Comparison of ENCODE assay signal across 22 mouse cellular contexts in the genomic region with DNA sequence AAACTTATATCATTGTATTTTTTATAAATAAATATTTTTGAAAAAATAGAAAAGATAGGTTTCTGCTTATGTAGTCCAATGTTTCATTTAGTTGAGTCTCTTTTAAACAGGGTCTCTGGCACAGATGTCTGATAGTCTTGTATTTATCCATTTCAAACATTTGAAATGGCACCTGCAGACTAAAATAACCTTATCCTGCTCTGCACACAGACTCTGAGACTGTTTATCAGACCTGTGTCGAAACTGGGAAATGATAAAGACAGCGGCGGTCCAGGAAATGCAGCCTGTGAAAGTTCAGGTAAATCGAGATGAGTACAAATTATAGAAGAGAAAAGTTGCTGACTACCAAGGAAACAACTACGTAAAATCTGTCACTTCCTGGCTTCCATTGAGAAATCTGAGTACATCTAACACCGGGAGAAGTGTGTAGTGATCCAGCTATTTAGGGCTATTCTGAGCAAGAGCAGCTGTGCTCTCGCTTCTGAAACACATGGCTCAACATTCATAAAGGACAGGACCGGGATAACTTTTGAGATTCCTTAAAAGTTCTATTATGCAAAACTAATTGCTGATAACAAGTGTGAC.
A peak's percentile ranks its signal among the peaks of the same experiment; 100 is the strongest.
DNase-seq lines count a peak whose midpoint lies in the region; ATAC-seq and TF ChIP-seq lines count a peak whose summit lies in the region.
"Had no signal": no experiment of that assay in that cellular context is flagged by ENCODE, and none has a peak within 500 bp of the region (broad histone marks: within the 10 kb centered on the region; RNA-seq: fewer than 3 reads in every experiment).

No protein-coding gene starts in this region.

- TF ChIP-seq POLR2A in limb, embryonic 14.5 days (IDR thresholded peaks at IDR 0.05; ENCODE audit: borderline replicate concordance, extremely low read depth, insufficient read depth, insufficient read length): no peak

- no peaks in the 10 kb centered on the region for H3K36me3 ChIP-seq in heart, embryonic 13.5 days
- H3K36me3 ChIP-seq in limb, embryonic 14.5 days (ENCODE audit: control insufficient read depth, insufficient read depth, low read length): no peaks in the 10 kb centered on the region
- H3K36me3 ChIP-seq in limb, embryonic 10.5 days: no peaks in the 10 kb centered on the region
- H3K36me3 ChIP-seq in intestine, embryonic 16.5 days (ENCODE audit: control insufficient read depth, insufficient read depth, low read length): no peaks in the 10 kb centered on the region
- no peaks in the 10 kb centered on the region for H3K36me3 ChIP-seq in forebrain, embryonic 15.5 days
- H3K36me3 ChIP-seq: limb, embryonic 13.5 days; liver, embryonic 15.5 days; midbrain, embryonic 10.5 days; neural tube, embryonic 12.5 days had no signal

- ATAC-seq in heart, embryonic 13.5 days (ENCODE audit: extremely low read depth, insufficient number of reproducible peaks, low FRiP score, low TSS enrichment): no peak
- ATAC-seq in limb, embryonic 14.5 days (ENCODE audit: low FRiP score, low read depth): no peak
- 0 out of 2 replicates have a peak, but pooled peaks have one; percentile 44 for ATAC-seq in intestine, embryonic 16.5 days
- ATAC-seq in forebrain, embryonic 15.5 days (replicated peaks): no peak
- ATAC-seq: forebrain, embryonic 14.5 days had no signal

- 0 out of 2 replicates have a peak overlapping the region, but pooled peaks have one; percentile 13 for H3K4me3 ChIP-seq in heart, embryonic 13.5 days
- H3K4me3 ChIP-seq in limb, embryonic 14.5 days (replicated peaks; ENCODE audit: low read length): no peak overlapping the region
- no peak overlapping the region for H3K4me3 ChIP-seq in limb, embryonic 10.5 days
- H3K4me3 ChIP-seq in intestine, embryonic 16.5 days (ENCODE audit: low read length): no peak overlapping the region
- no peak overlapping the region for H3K4me3 ChIP-seq in forebrain, embryonic 15.5 days
- H3K4me3 ChIP-seq: erythroblast, embryonic 14.5 days; limb, embryonic 13.5 days; liver, embryonic 15.5 days; midbrain, embryonic 10.5 days; neural tube, embryonic 12.5 days had no signal

- 31% methylated on average over 8 of the region's 8 CpGs for WGBS in heart, embryonic 13.5 days
- 65% methylated on average over 8 of the region's 8 CpGs for WGBS in limb, embryonic 14.5 days
- 90% methylated on average over 8 of the region's 8 CpGs for WGBS in limb, embryonic 10.5 days
- 45% methylated on average over 8 of the region's 8 CpGs for WGBS in intestine, embryonic 16.5 days
- 83% methylated on average over 8 of the region's 8 CpGs for WGBS in forebrain, embryonic 15.5 days

- H3K4me1 ChIP-seq in heart, embryonic 13.5 days: peaks cover 10% of the 10 kb centered on the region
- 0 out of 2 replicates have a peak, but pooled peaks cover 3% of the 10 kb centered on the region for H3K4me1 ChIP-seq in limb, embryonic 14.5 days (ENCODE audit: control insufficient read depth, insufficient read depth, low read length)
- no peaks in the 10 kb centered on the region for H3K4me1 ChIP-seq in limb, embryonic 10.5 days
- H3K4me1 ChIP-seq in intestine, embryonic 16.5 days (ENCODE audit: control insufficient read depth, insufficient read depth, low read length): no peaks in the 10 kb centered on the region; the same call in 1 of the 2 replicates
- no peaks in the 10 kb centered on the region for H3K4me1 ChIP-seq in forebrain, embryonic 15.5 days
- H3K4me1 ChIP-seq: limb, embryonic 13.5 days; liver, embryonic 15.5 days; midbrain, embryonic 10.5 days; neural tube, embryonic 12.5 days had no signal

- DNase-seq in heart, postnatal 4 days: no peak
- peak; percentile 32 for DNase-seq in limb, embryonic 14.5 days (ENCODE audit: low spot score)
- no peak for DNase-seq in limb, embryonic 10.5 days (ENCODE audit: low spot score)
- peak; percentile 50 for DNase-seq in brain, adult 2 months (ENCODE audit: low read depth, low spot score)
- DNase-seq: adrenal gland, adult 2 months; cerebellum, adult 9-10 months; heart, postnatal 10 days; kidney, adult 11 months; right cerebral cortex, adult 18-20 months; thymus, adult 18-20 months; thymus, postnatal 4 days had no signal

- H3K27ac ChIP-seq in heart, embryonic 13.5 days (replicated peaks): no peak overlapping the region
- H3K27ac ChIP-seq in limb, embryonic 14.5 days (replicated peaks; ENCODE audit: low read depth, low read length): no peak overlapping the region
- no peak overlapping the region for H3K27ac ChIP-seq in limb, embryonic 10.5 days
- H3K27ac ChIP-seq in intestine, embryonic 16.5 days (ENCODE audit: low read length): no peak overlapping the region
- H3K27ac ChIP-seq in forebrain, embryonic 15.5 days (replicated peaks): no peak overlapping the region
- H3K27ac ChIP-seq: hindbrain, embryonic 14.5 days; limb, embryonic 13.5 days; liver, embryonic 15.5 days; macrophage; midbrain, embryonic 10.5 days; neural tube, embryonic 12.5 days had no signal

- no peaks in the 10 kb centered on the region for H3K9me3 ChIP-seq in heart, embryonic 13.5 days
- no peaks in the 10 kb centered on the region for H3K9me3 ChIP-seq in limb, embryonic 14.5 days (ENCODE audit: control insufficient read depth, low read length)
- no peaks in the 10 kb centered on the region for H3K9me3 ChIP-seq in limb, embryonic 10.5 days (replicated peaks)
- H3K9me3 ChIP-seq in intestine, embryonic 16.5 days (ENCODE audit: control insufficient read depth, low read length): no peaks in the 10 kb centered on the region
- no peaks in the 10 kb centered on the region for H3K9me3 ChIP-seq in forebrain, embryonic 15.5 days
- H3K9me3 ChIP-seq: limb, embryonic 13.5 days; liver, embryonic 15.5 days; midbrain, embryonic 10.5 days; neural tube, embryonic 12.5 days had no signal

- H3K4me2 ChIP-seq in heart, embryonic 13.5 days: peak overlapping the region; percentile 43
- H3K4me2 ChIP-seq in limb, embryonic 14.5 days (replicated peaks; ENCODE audit: low read depth, low read length, severe bottlenecking): no peak overlapping the region
- H3K4me2 ChIP-seq in intestine, embryonic 16.5 days (ENCODE audit: low read depth, low read length): peak overlapping the region; percentile 9; the same call in 1 of the 2 replicates
- no peak overlapping the region for H3K4me2 ChIP-seq in forebrain, embryonic 15.5 days (replicated peaks)
- H3K4me2 ChIP-seq: hindbrain, embryonic 14.5 days; limb, embryonic 13.5 days; liver, embryonic 15.5 days; neural tube, embryonic 12.5 days had no signal

- H3K27me3 ChIP-seq in heart, embryonic 13.5 days (replicated peaks): no peaks in the 10 kb centered on the region
- H3K27me3 ChIP-seq in limb, embryonic 14.5 days (ENCODE audit: control insufficient read depth, insufficient read depth, low read length): no peaks in the 10 kb centered on the region
- no peaks in the 10 kb centered on the region for H3K27me3 ChIP-seq in limb, embryonic 10.5 days (ENCODE audit: low read depth, poor library complexity, severe bottlenecking)
- no peaks in the 10 kb centered on the region for H3K27me3 ChIP-seq in intestine, embryonic 16.5 days (replicated peaks; ENCODE audit: control insufficient read depth, insufficient read depth, low read length)
- no peaks in the 10 kb centered on the region for H3K27me3 ChIP-seq in forebrain, embryonic 15.5 days
- H3K27me3 ChIP-seq: limb, embryonic 13.5 days; liver, embryonic 15.5 days; neural tube, embryonic 12.5 days had no signal

- H3K9ac ChIP-seq in heart, embryonic 13.5 days: no peak overlapping the region
- no peak overlapping the region for H3K9ac ChIP-seq in limb, embryonic 14.5 days (ENCODE audit: low read depth, low read length, severe bottlenecking)
- H3K9ac ChIP-seq in intestine, embryonic 16.5 days (ENCODE audit: low read depth, low read length): no peak overlapping the region
- no peak overlapping the region for H3K9ac ChIP-seq in forebrain, embryonic 15.5 days (replicated peaks)
- H3K9ac ChIP-seq: hindbrain, embryonic 14.5 days; limb, embryonic 13.5 days; liver, embryonic 15.5 days; neural tube, embryonic 12.5 days had no signal

Comparison
In these comparisons a context has a peak if more than half of its experiments do, and no peak if none do; other contexts are left out.
1. DNase-seq: peak in limb, embryonic 14.5 days (single experiment) and brain, adult 2 months (single experiment); none in heart, postnatal 4 days (single experiment) and limb, embryonic 10.5 days (single experiment).
2. H3K4me2 ChIP-seq: peak in heart, embryonic 13.5 days (single experiment) and intestine, embryonic 16.5 days (single experiment); none in limb, embryonic 14.5 days (single experiment) and forebrain, embryonic 15.5 days (single experiment).